Mouse (Mus musculus) stomach, embryonic 16.5 days (tissue): ENCODE results near the gene Tnip1. TPM values are rescaled to one million over a fixed set of nuclear protein-coding genes. Genes with fewer than 3 reads are reported as not detected.

Experiments
- ATAC-seq: fragments of 200-750 bp; cut with Nextera tagmentation; 2 replicates; pipeline ENCODE4 v1.8.0; 2017; ENCODE audit warnings: moderate number of reproducible peaks, moderate TSS enrichment; ENCODE audit not compliant: insufficient read depth, low FRiP score
- H3K27ac ChIP-seq: fragments of 300-500 bp; sonication (generic); 2 replicates; pipeline ENCODE4 v1.5.1; 2014; ENCODE audit warnings: low read length
- H3K27me3 ChIP-seq: fragments of 300-500 bp; sonication (generic); 2 replicates; pipeline ENCODE4 v1.6.1; 2014; ENCODE audit warnings: low read length, control low read depth, mixed read lengths; ENCODE audit not compliant: control insufficient read depth, insufficient read depth
- H3K36me3 ChIP-seq: fragments of 300-500 bp; sonication (generic); 2 replicates; pipeline ENCODE4 v1.6.1; 2014; ENCODE audit warnings: low read length; ENCODE audit not compliant: control insufficient read depth, insufficient read depth
- H3K4me1 ChIP-seq: fragments of 300-500 bp; sonication (generic); 2 replicates; pipeline ENCODE4 v1.6.1; 2014; ENCODE audit warnings: low read length, control low read depth, mixed read lengths; ENCODE audit not compliant: control insufficient read depth, insufficient read depth
- H3K4me2 ChIP-seq: fragments of 300-500 bp; sonication (generic); 2 replicates; pipeline ENCODE4 v1.6.1; 2014; ENCODE audit warnings: low read depth, low read length, mixed read lengths
- H3K4me3 ChIP-seq: fragments of 300-500 bp; sonication (generic); replicated peaks from 2 replicates; pipeline ENCODE4 v1.5.1; 2014; ENCODE audit warnings: mild to moderate bottlenecking, low read length
- H3K9ac ChIP-seq: fragments of 300-500 bp; sonication (generic); 2 replicates; pipeline ENCODE4 v1.6.1; 2014; ENCODE audit warnings: low read length
- H3K9me3 ChIP-seq: fragments of 300-500 bp; sonication (generic); replicated peaks from 2 replicates; pipeline ENCODE4 v1.6.1; 2016; ENCODE audit warnings: low read length, control low read depth; ENCODE audit not compliant: control insufficient read depth
- WGBS: fragments of 180-500 bp; shearing (Covaris S2); extraction: QIAGEN DNeasy Blood & Tissue Kit; methylation state at CpG from one replicate; pipeline ENCODE4 v1.1.7; 2014; 5-methylcytosine and 5-hydroxymethylcytosine counted together
- polyA plus RNA-seq: library from polyadenylated mRNA; unstranded; fragments of >200 nt; fragmentation: Nextera tagmentation; extraction: Ambion mirVana; gene quantifications from 2 replicates; pipeline ENCODE4 v1.2.1, GENCODE M21; 2015

Gene Tnip1
- polyA plus RNA-seq, 1 experiment from 2014 or later = 23.1 TPM

GRCm38 (mm10) chr11:54862621-54863520, 99.8 kb downstream of the Tnip1 start:
- no peak for ATAC-seq
- WGBS = 44% methylated on average over 10 of the region's 10 CpGs
- Histone ChIP-seq H3K27ac (no peak overlapping the region), H3K9me3 (no peaks in the 10 kb centered on the region), H3K4me3 (no peak overlapping the region), H3K27me3 (no peaks in the 10 kb centered on the region), H3K4me2 (no peak overlapping the region), H3K36me3 (no peaks in the 10 kb centered on the region), H3K9ac (no peak overlapping the region), H3K4me1 (peaks cover 7% of the 10 kb centered on the region)

DNA sequence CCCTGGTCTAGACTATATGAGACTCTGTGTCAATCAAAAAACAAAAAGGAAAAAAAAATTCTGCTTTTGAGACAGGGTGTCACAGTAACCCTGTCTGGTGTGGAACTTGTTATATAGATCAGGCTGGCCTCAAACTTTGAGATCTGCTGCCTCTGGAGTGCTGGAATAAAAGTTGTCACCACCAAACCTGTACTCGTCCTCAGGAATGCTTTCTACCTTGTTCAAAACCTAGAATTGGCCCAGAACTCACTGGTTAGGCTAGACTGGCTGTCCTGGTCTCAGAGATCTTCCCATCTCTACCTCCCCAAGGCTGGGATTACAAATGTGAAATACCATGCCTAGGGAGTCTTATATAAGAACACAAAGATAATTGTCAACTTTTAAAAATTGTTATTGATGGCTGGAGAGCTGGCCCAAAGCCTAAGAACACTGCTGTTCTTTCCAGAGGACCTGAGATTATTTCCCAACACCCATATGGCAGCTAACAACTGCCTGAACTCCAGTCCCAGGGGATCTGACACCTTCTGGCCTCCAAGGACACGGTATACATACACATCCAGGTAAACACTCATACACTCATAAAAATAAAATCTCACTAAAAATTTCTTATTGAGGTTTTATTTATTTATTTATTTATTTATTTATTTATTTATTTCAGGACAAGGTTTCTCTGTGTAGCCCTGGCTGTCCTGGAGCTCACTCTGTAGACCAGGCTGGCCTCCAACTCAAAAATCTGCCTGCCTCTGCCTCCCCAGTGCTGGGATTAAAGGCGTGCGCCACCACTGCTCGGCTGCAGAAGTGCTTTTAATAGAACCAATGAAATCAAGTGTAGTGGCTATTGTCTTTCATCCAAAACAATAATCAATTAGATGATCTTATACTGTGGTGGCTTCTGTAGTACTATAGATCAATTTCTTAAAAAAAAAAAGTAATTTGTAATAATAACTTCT, 101.0 kb downstream of the Tnip1 start:
- Histone ChIP-seq H3K4me3 (no peak overlapping the region), H3K4me1 (peaks cover 4% of the 10 kb centered on the region; the same call in 1 of the 2 replicates), H3K9me3 (no peaks in the 10 kb centered on the region), H3K9ac (peak overlapping the region; percentile 10; the same call in 1 of the 2 replicates), H3K36me3 (no peaks in the 10 kb centered on the region), H3K4me2 (peak overlapping the region; percentile 67), H3K27me3 (no peaks in the 10 kb centered on the region), H3K27ac (peak overlapping the region; percentile 21)
- ATAC-seq = no peak
- WGBS = 89% methylated on average over 5 of the region's 5 CpGs

Other genes with a start within 250 kb of the Tnip1 start
- gene Cdc42se2, start 175.2 kb downstream of the Tnip1 start, polyA plus RNA-seq = 62.7 and 67.5 TPM in 2 replicates
- gene Lyrm7, start 102.0 kb downstream of the Tnip1 start, polyA plus RNA-seq = 10.5 and 10.6 TPM in 2 replicates
- gene Hint1, start 96.5 kb downstream of the Tnip1 start, polyA plus RNA-seq = 505 and 634 TPM in 2 replicates
- gene Gpx3, start 60.5 kb downstream of the Tnip1 start, polyA plus RNA-seq = 174 and 187 TPM in 2 replicates
- 364 and 365 TPM in 2 replicates for gene Anxa6, start 70.5 kb upstream of the Tnip1 start, polyA plus RNA-seq
- gene Ccdc69, start 115.2 kb upstream of the Tnip1 start, polyA plus RNA-seq = 3.5 and 3.7 TPM in 2 replicates
- gene Gm2a, start 135.2 kb upstream of the Tnip1 start, polyA plus RNA-seq = 26.5 and 28.8 TPM in 2 replicates
- gene Slc36a3, start 188.8 kb upstream of the Tnip1 start, polyA plus RNA-seq = not detected in 2 replicates
- gene Slc36a2, start 222.2 kb upstream of the Tnip1 start, polyA plus RNA-seq = 1.3 and 2.0 TPM in 2 replicates
- gene Slc36a1, start 241.4 kb upstream of the Tnip1 start, polyA plus RNA-seq = 1.9 and 2.3 TPM in 2 replicates